Mouse (Mus musculus) gastrocnemius, adult 2 months (tissue): ENCODE data around the gene Trim21. TPM values are rescaled to one million over a fixed set of nuclear protein-coding genes. Genes with fewer than 3 reads are reported as not detected.
A peak's percentile ranks its signal among the peaks of the same experiment; 100 is the strongest.

Source experiments
- DNase-seq: peaks from one replicate; pipeline ENCODE4 v3.0.0; 2022
- H3K27ac ChIP-seq: fragments of 200-600 bp; 2 replicates; pipeline ENCODE4 v1.8.1; 2022; ENCODE audit warnings: mild to moderate bottlenecking
- H3K4me3 ChIP-seq: fragments of 200-600 bp; 2 replicates; pipeline ENCODE4 v1.8.1; 2022; ENCODE audit warnings: mild to moderate bottlenecking, moderate library complexity
- CTCF ChIP-seq: fragments of 200-600 bp; IDR thresholded peaks from 2 replicates; pipeline ENCODE4 v1.8.1; 2022; ENCODE audit warnings: antibody characterized with exemption, mild to moderate bottlenecking, moderate library complexity
- intact Hi-C: fragments of 180-260 bp; cut with DNase I; formaldehyde crosslinking; loops from one replicate; pipeline ENCODE4 v1.15.1; 2025
- long read RNA-seq, 2 experiments: library from polyadenylated mRNA; stranded (forward); transcript quantifications; one replicate each; pipeline ENCODE4 v2.0.0; 2021
- total RNA-seq, 2 experiments: library from RNA; stranded (reverse); gene quantifications; 2 replicates each; pipeline ENCODE4 v1.2.3; 2021

Gene Trim21
- total RNA-seq: 1 to 10 TPM; 2.4 to 3.4 TPM
- long read RNA-seq, experiment 1, partial matches to known transcripts: 0 of 1 reads
- long read RNA-seq, experiment 1, other reads (novel, unspliced or antisense): 0 of 1 reads
- long read RNA-seq, experiment 2, partial matches to known transcripts: 0 of 3 reads
- long read RNA-seq, experiment 2, other reads (novel, unspliced or antisense): 0 of 3 reads

GRCm38 (mm10) chr7:102564999-102565997 is at the start of gene Trim21:
Trim21 (minus strand) TSS chr7:102565486.
- Histone ChIP-seq H3K4me3 (peak within 1 kb of the TSS; percentile 82), H3K27ac (peak within 1 kb of the TSS; percentile 84)
- no peak for TF ChIP-seq CTCF
- DNase-seq: peak; percentile 91
- intact Hi-C loops: loop anchor here (5.0 kb wide), 1 partner anchor 53 kb away; no protein-coding TSS in a partner anchor

DNA sequence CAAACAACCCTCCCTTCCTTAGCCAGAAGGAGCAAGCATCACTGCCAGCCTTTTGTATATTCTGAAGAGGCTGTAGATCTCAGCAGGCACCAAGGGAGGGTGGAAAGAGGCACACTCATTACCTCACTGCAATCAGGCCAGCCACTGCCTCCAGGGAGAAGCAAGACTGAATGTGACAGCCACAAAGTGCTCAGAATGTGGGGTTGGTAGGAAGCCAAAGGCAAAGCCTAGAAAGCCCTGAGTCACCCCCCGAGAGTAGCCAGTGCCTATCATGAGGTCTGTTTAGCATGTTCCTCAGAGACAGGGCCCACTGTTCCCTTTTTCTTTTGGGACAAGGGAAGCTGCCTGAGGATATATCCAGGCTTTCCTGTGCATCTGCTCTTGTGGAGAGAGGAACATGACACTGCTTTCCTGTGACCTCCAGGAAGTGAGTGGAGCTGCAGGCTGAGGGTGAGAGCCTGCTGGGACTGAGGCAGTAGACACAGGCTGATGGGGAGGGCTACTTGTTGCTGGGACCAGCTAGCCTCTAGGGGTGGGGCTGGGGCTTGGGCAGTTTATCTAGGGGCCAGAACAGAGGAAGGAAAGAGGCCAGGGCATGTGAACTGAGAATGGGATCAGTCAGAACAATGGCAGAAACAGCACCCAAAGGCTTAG is 32.2 kb upstream of the Trim21 start, which contains the start of gene Olfr552:
TSS of gene Olfr552 (plus strand) at position 393 of the 654 bp plus-strand sequence.
- Histone ChIP-seq H3K27ac (no peak within 1 kb of the TSS), H3K4me3 (no peak within 1 kb of the TSS)
- intact Hi-C loops: no loop called here
- no peak for DNase-seq
- TF ChIP-seq CTCF: no peak

DNA sequence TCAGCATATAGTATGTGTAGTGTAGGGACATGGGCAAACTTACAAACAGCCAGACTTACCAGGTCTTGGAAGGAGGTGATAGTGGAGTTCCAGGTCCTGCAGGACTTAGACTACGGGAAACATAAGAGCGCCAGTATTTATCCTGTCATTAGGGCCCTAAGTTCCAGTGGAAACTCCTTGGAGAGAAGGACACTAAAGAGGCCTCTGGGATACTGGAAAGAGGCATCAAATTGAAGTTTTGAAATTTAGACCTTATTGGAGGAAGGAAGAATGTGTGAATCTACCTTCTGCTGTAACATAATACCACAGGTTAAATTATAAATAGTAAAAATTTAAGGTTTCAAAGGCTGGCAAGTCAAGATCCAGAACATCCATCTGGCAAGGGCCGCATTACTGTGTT is 26.5 kb upstream of the Trim21 start, which contains the start of gene Olfr551:
TSS of gene Olfr551 (minus strand) at position 101 of the 400 bp plus-strand sequence.
- H3K27ac ChIP-seq: no peak within 1 kb of the TSS
- no peak within 1 kb of the TSS for H3K4me3 ChIP-seq
- intact Hi-C loops: no loop called here
- DNase-seq: no peak
- no peak for TF ChIP-seq CTCF

- H3K27ac ChIP-seq: no peak overlapping the region
- H3K4me3 ChIP-seq: no peak overlapping the region
- DNase-seq: no peak
- no peak for TF ChIP-seq CTCF
- intact Hi-C loops: no loop called here
Measured at GRCm38 (mm10) chr7:102575998-102576397, 10.7 kb upstream of the Trim21 start.

DNA sequence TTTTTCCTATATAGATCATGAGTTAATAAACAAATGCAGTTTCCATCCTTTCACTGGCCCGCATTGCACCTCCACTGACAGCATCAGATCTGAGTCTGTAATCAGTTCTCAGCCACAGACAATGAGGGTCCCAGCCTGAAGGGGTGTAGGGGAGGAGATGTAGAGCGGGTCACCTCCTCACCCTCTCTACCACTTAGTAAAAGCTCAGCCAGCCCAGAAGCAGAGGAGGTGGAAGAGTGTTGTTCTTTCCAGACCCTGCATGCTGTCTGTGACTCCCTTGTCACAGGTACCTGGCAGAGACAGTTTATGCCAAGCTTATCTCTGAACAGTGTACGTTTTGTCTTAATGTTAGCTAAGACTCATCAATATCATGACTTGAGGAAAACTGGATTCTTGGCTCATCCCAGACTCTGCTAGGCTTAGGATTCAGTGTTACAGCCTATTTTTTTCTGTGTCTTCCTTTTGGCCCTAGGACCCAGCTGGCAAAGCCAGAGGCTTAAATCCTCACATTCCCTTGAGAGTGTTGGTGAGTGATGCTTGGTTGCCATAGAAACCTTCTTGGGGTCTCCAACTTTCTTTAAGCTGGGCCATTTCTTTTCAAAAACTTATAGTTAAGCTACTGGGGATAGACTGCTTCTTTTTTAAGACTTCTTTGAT is 8.0 kb upstream of the Trim21 start:
- no peak for DNase-seq
- intact Hi-C loops: no loop called here
- TF ChIP-seq CTCF: no peak
- Histone ChIP-seq H3K4me3 (no peak overlapping the region), H3K27ac (no peak overlapping the region)

GRCm38 (mm10) chr7:102571142-102571541 is 5.9 kb upstream of the Trim21 start, which contains the start of gene Olfr550:
Olfr550 (plus strand) TSS chr7:102571442.
- H3K4me3 ChIP-seq: no peak within 1 kb of the TSS
- no peak within 1 kb of the TSS for H3K27ac ChIP-seq
- intact Hi-C loops: no loop called here
- DNase-seq: no peak
- TF ChIP-seq CTCF: no peak

GRCm38 (mm10) chr7:102566219-102566618 is 933 bp upstream of the Trim21 start:
- DNase-seq: no peak
- intact Hi-C loops: loop anchor here (5.0 kb wide), 1 partner anchor 54 kb away; no protein-coding TSS in a partner anchor
- Histone ChIP-seq H3K4me3 (no peak overlapping the region), H3K27ac (no peak overlapping the region)
- no peak for TF ChIP-seq CTCF

GRCm38 (mm10) chr7:102553279-102553678 is 12.0 kb downstream of the Trim21 start:
- intact Hi-C loops: no loop called here
- Histone ChIP-seq H3K4me3 (no peak overlapping the region), H3K27ac (no peak overlapping the region)
- no peak for TF ChIP-seq CTCF
- no peak for DNase-seq

GRCm38 (mm10) chr7:102549570-102549969 is 15.7 kb downstream of the Trim21 start, which contains the start of gene Olfr549:
Olfr549 (plus strand) TSS chr7:102549870.
- Histone ChIP-seq H3K4me3 (no peak within 1 kb of the TSS), H3K27ac (no peak within 1 kb of the TSS)
- DNase-seq: no peak
- intact Hi-C loops: no loop called here
- TF ChIP-seq CTCF: no peak

DNA sequence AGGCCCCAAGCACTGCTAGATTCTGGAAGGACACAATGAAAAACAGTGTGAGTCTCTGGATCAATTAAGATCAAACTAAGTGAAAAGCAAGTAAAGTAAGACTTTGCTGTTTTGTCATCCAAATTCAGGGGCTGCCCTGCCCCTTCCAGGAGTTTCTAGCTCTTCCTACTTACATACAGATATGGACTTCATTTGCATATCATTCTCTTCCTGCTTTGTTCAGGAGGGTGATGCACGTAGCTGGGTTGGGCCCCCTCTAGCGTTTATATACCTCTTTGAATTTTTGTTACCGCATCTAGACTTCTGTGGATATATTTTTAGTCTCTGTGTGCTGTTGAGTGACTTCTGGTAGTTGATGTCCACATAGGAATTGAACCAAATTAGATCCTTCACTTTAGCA is 24.0 kb downstream of the Trim21 start:
- H3K4me3 ChIP-seq: no peak overlapping the region
- TF ChIP-seq CTCF: no peak

GRCm38 (mm10) chr7:102540596-102540995 is 24.7 kb downstream of the Trim21 start, which contains the start of gene Olfr548-ps1:
Olfr548-ps1 (plus strand) TSS chr7:102540896.
- H3K27ac ChIP-seq: no peak within 1 kb of the TSS
- no peak within 1 kb of the TSS for H3K4me3 ChIP-seq
- TF ChIP-seq CTCF: no peak
- intact Hi-C loops: no loop called here
- DNase-seq: no peak

More for the DNA sequence above, 24.0 kb downstream of the Trim21 start:
- no peak for DNase-seq
- H3K27ac ChIP-seq: no peak overlapping the region
- intact Hi-C loops: no loop called here

GRCm38 (mm10) chr7:102534449-102534848 is 30.8 kb downstream of the Trim21 start, which contains the start of gene Olfr547:
Olfr547 (plus strand) TSS chr7:102534749.
- Histone ChIP-seq H3K4me3 (no peak within 1 kb of the TSS), H3K27ac (no peak within 1 kb of the TSS)
- intact Hi-C loops: no loop called here
- TF ChIP-seq CTCF: no peak
- DNase-seq: no peak
